Mouse (Mus musculus): ENCODE results near the gene Trmt1l. TPM values are rescaled to one million over a fixed set of nuclear protein-coding genes. Genes with fewer than 3 reads are reported as not detected.
"Not testable (repeated sequence)": the region's sequence is repeated elsewhere in the genome, so short reads cannot be mapped to it uniquely, and the experiment has no call there.

The Trmt1l gene
- polyA plus RNA-seq, 1 experiment from 2014 or later = 16.0 TPM

DNA sequence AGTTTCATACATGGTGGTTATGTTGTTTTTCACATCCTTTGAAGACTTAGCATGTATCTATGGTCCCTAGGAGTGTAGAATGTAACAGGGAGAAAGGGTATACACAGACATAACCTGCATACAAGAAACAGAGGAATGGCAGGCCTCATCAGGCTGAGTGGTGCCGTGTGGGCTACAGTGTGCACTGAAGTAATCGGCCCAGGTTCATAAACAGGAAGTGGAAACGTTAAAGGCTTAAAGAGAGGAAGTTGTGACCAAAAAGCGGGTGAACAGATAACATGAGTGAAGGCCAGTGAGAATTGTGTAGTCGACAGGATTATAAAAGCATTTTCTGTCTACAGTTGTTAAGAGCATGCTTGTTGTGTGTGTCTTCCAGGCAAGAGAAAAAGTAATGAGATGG lies 28.7 kb downstream of the Trmt1l start:
- no peak for ATAC-seq (ENCODE audit: insufficient read depth)
- H3K4me3 ChIP-seq (replicated peaks) = no peak overlapping the region
- WGBS (ENCODE audit: insufficient replicate concordance) = 23% methylated on average over 5 of the region's 5 CpGs
- peaks cover 63% of the 10 kb centered on the region for H3K36me3 ChIP-seq (replicated peaks)
- no peaks in the 10 kb centered on the region for H3K27me3 ChIP-seq
- H3K9ac ChIP-seq = no peak overlapping the region
- H3K4me2 ChIP-seq = no peak overlapping the region
- H3K9me3 ChIP-seq (replicated peaks) = no peaks in the 10 kb centered on the region
- no peaks in the 10 kb centered on the region for H3K4me1 ChIP-seq (replicated peaks)
- no peak overlapping the region for H3K27ac ChIP-seq (replicated peaks)

- whole genome bisulfite sequencing (ENCODE audit: insufficient replicate concordance) = 85% methylated on average over 9 of the region's 9 CpGs
Measured at GRCm38 (mm10) chr1:151461265-151461664, 32.9 kb downstream of the Trmt1l start.

GRCm38 (mm10) chr1:151464914-151465313 lies 36.6 kb downstream of the Trmt1l start:
- Histone ChIP-seq H3K4me2 (no peak overlapping the region), H3K4me1 (replicated peaks) (0 out of 2 replicates have a peak, but pooled peaks cover 3% of the 10 kb centered on the region), H3K27ac (replicated peaks) (no peak overlapping the region), H3K36me3 (replicated peaks) (peaks cover 15% of the 10 kb centered on the region), H3K27me3 (no peaks in the 10 kb centered on the region), H3K9me3 (replicated peaks) (no peaks in the 10 kb centered on the region), H3K9ac (no peak overlapping the region), H3K4me3 (replicated peaks) (no peak overlapping the region)
- no peak for ATAC-seq (ENCODE audit: insufficient read depth)
- WGBS (ENCODE audit: insufficient replicate concordance) = 53% methylated on average over 4 of the region's 4 CpGs

More at GRCm38 (mm10) chr1:151461265-151461664, 32.9 kb downstream of the Trmt1l start:
- Histone ChIP-seq H3K4me2 (no peak overlapping the region), H3K9me3 (replicated peaks) (no peaks in the 10 kb centered on the region), H3K36me3 (replicated peaks) (peaks cover 34% of the 10 kb centered on the region), H3K9ac (no peak overlapping the region), H3K27ac (replicated peaks) (no peak overlapping the region), H3K4me1 (replicated peaks) (no peaks in the 10 kb centered on the region), H3K27me3 (no peaks in the 10 kb centered on the region), H3K4me3 (replicated peaks) (no peak overlapping the region)
- no peak for ATAC-seq (ENCODE audit: insufficient read depth)

DNA sequence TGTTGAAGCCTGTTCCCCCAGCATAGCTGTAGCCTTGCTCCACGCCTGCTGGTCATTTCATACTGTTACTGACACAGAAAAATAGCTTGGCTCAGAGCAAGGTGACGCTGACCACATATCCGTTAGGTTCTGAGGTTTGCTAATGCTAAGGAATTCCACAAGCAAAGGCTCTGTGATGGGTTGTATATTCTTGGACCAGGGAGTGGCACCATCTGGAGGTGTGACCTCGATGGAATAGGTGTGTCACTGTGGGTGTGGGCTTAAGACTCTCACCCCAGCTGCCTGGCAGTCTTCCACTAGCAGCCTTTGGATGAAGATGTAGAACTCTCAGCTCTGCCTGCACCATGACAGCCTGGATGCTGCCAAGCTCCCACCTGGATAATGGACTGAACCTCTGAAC lies 38.2 kb downstream of the Trmt1l start:
- Histone ChIP-seq H3K27ac (replicated peaks) (no peak overlapping the region), H3K9ac (no peak overlapping the region), H3K4me2 (no peak overlapping the region), H3K27me3 (no peaks in the 10 kb centered on the region), H3K9me3 (replicated peaks) (no peaks in the 10 kb centered on the region), H3K4me3 (replicated peaks) (no peak overlapping the region), H3K36me3 (replicated peaks) (peaks cover 16% of the 10 kb centered on the region), H3K4me1 (replicated peaks) (0 out of 2 replicates have a peak, but pooled peaks cover 3% of the 10 kb centered on the region)
- WGBS (ENCODE audit: insufficient replicate concordance) = 66% methylated on average over 4 of the region's 4 CpGs
- ATAC-seq (ENCODE audit: insufficient read depth) = no peak

DNA sequence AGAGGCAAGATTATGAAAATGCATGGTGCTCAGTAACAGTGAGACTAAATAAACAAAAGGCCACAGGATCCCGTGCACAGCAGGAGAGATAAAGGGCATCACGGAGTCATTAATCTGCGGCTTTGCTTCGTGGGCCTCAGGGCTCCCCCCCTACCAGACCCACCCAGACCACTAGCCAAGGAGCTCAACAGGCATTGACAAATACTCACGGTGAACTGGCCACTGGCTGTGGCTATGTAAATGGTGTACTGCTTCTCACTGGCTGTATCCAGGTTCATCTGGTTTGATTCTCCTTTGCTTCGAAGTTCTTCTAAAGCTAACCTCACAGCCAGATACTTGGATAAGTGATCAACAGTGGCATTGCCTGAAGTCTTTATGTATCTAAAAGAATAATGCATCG lies 43.1 kb downstream of the Trmt1l start:
- WGBS (ENCODE audit: insufficient replicate concordance) = 75% methylated on average over 7 of the region's 7 CpGs
- H3K4me1 ChIP-seq (replicated peaks) = 0 out of 2 replicates have a peak, but pooled peaks cover 2% of the 10 kb centered on the region

DNA sequence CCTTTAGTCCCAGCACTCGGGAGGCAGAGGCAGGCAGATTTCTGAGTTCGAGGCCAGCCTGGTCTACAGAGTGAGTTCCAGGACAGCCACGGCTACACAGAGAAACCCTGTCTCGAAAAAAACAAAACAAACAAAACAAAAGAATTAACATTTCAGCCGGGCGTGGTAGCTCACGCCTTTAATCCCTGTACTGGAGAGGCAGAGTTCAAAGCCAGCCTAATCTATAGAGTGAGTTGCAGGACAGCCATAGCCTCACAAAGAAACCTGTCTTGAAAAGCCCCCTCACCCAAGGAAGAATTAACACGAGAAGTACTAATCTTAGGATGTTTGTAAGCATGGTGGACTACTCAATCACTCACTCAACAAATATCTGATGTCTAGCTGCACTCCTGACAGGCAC lies 44.0 kb downstream of the Trmt1l start:
- H3K4me2 ChIP-seq; H3K27ac ChIP-seq (replicated peaks); H3K4me1 ChIP-seq (replicated peaks); H3K9ac ChIP-seq; ATAC-seq (ENCODE audit: insufficient read depth); H3K9me3 ChIP-seq (replicated peaks); H3K27me3 ChIP-seq; H3K4me3 ChIP-seq (replicated peaks): not testable (repeated sequence)
- WGBS (ENCODE audit: insufficient replicate concordance) = 83% methylated on average over 8 of the region's 8 CpGs
- H3K36me3 ChIP-seq (replicated peaks) = peaks cover 62% of the 10 kb centered on the region

More for the DNA sequence above, 43.1 kb downstream of the Trmt1l start:
- H3K9me3 ChIP-seq (replicated peaks) = no peaks in the 10 kb centered on the region
- H3K27ac ChIP-seq (replicated peaks) = no peak overlapping the region
- no peak for ATAC-seq (ENCODE audit: insufficient read depth)
- peaks cover 56% of the 10 kb centered on the region for H3K36me3 ChIP-seq (replicated peaks)
- no peak overlapping the region for H3K4me2 ChIP-seq
- H3K9ac ChIP-seq = no peak overlapping the region
- no peaks in the 10 kb centered on the region for H3K27me3 ChIP-seq
- no peak overlapping the region for H3K4me3 ChIP-seq (replicated peaks)

GRCm38 (mm10) chr1:151482497-151482896 lies 54.2 kb downstream of the Trmt1l start:
- Histone ChIP-seq H3K4me3 (replicated peaks) (no peak overlapping the region), H3K27me3 (no peaks in the 10 kb centered on the region), H3K4me1 (replicated peaks) (peaks cover 22% of the 10 kb centered on the region), H3K9ac (no peak overlapping the region), H3K27ac (replicated peaks) (no peak overlapping the region), H3K4me2 (no peak overlapping the region), H3K9me3 (replicated peaks) (no peaks in the 10 kb centered on the region), H3K36me3 (replicated peaks) (0 out of 2 replicates have a peak, but pooled peaks cover 3% of the 10 kb centered on the region)
- no peak for ATAC-seq (ENCODE audit: insufficient read depth)
- 90% methylated on average over 1 of the region's 1 CpGs for WGBS (ENCODE audit: insufficient replicate concordance)

DNA sequence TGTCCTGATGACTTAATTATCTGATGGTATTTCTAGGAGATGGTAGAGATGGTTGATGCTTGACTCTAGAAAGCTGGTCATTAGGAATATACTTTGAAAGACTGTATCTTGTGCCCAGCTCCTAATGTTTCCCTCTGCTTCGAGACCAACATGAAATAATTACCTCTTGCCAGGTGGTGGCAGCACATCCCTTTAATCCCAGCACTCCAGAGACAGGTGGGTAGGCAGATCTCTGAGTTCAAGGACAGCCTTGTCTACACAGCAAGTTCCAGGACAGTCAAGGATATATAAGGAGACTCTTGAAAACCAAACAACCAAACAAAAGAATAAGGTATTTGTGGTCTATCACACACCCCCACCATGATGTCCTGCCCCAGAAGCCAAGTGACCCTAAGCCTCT lies 55.2 kb downstream of the Trmt1l start:
- Histone ChIP-seq H3K9ac (no peak overlapping the region), H3K4me1 (replicated peaks) (peaks cover 22% of the 10 kb centered on the region), H3K36me3 (replicated peaks) (0 out of 2 replicates have a peak, but pooled peaks cover 3% of the 10 kb centered on the region), H3K4me3 (replicated peaks) (no peak overlapping the region), H3K27me3 (no peaks in the 10 kb centered on the region), H3K27ac (replicated peaks) (no peak overlapping the region), H3K9me3 (replicated peaks) (no peaks in the 10 kb centered on the region), H3K4me2 (no peak overlapping the region)
- ATAC-seq (ENCODE audit: insufficient read depth) = no peak
- 32% methylated on average over 1 of the region's 1 CpGs for WGBS (ENCODE audit: insufficient replicate concordance)

DNA sequence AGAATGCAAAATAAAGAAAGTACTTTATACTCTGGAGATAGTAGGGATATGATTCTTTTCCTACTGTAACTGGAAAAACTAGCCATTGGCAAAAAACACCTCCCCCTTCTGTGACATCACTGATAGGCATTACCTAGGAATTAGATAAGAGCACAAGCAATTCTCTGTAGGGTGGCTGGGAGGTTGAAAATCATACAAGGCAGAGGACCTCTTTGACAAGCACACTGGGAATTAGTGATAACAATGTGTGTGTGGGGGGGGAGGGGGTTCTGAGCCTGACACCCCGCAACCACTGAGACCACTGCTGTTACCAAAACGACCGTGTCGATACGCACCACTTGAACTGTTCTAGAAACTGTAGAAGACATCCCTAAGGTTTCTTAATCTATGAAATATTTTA lies 56.4 kb downstream of the Trmt1l start:
- Histone ChIP-seq H3K4me2 (no peak overlapping the region), H3K9ac (no peak overlapping the region), H3K4me1 (replicated peaks) (peaks cover 27% of the 10 kb centered on the region), H3K36me3 (replicated peaks) (0 out of 2 replicates have a peak, but pooled peaks cover 3% of the 10 kb centered on the region), H3K27ac (replicated peaks) (no peak overlapping the region), H3K9me3 (replicated peaks) (no peaks in the 10 kb centered on the region), H3K27me3 (no peaks in the 10 kb centered on the region), H3K4me3 (replicated peaks) (no peak overlapping the region)
- 39% methylated on average over 5 of the region's 5 CpGs for WGBS (ENCODE audit: insufficient replicate concordance)
- ATAC-seq (ENCODE audit: insufficient read depth) = no peak

GRCm38 (mm10) chr1:151489806-151490205 lies 61.5 kb downstream of the Trmt1l start:
- Histone ChIP-seq H3K36me3 (replicated peaks) (no peaks in the 10 kb centered on the region), H3K4me3 (replicated peaks) (no peak overlapping the region), H3K9ac (no peak overlapping the region), H3K9me3 (replicated peaks) (no peaks in the 10 kb centered on the region), H3K27ac (replicated peaks) (no peak overlapping the region), H3K4me1 (replicated peaks) (peaks cover 46% of the 10 kb centered on the region), H3K27me3 (no peaks in the 10 kb centered on the region), H3K4me2 (no peak overlapping the region)
- WGBS (ENCODE audit: insufficient replicate concordance) = 60% methylated on average over 6 of the region's 6 CpGs
- no peak for ATAC-seq (ENCODE audit: insufficient read depth)

DNA sequence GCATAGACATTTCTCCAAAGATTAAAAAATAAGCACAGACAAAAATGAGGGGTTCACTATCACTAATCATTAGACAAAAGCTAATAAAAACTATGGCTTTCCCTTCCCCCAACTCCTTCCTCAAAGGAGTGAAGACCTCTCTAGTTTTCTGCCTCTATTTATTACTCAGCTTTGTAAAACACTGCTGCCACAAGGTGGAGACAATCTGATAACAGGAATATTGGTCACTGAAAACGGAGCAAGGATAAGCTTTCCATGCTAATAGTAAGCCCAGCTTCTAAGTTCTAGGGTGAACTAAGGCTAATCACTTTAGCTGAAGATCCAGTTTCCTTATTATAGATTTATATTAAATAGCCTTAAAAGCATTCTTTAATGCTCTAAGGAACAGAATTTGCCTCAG lies 64.1 kb downstream of the Trmt1l start:
- H3K36me3 ChIP-seq (replicated peaks) = no peaks in the 10 kb centered on the region
- H3K4me1 ChIP-seq (replicated peaks) = peaks cover 63% of the 10 kb centered on the region
- no peaks in the 10 kb centered on the region for H3K27me3 ChIP-seq
- H3K4me2 ChIP-seq = no peak overlapping the region
- H3K27ac ChIP-seq (replicated peaks) = no peak overlapping the region
- no peak overlapping the region for H3K9ac ChIP-seq
- no peak for ATAC-seq (ENCODE audit: insufficient read depth)
- H3K9me3 ChIP-seq (replicated peaks) = no peaks in the 10 kb centered on the region
- H3K4me3 ChIP-seq (replicated peaks) = no peak overlapping the region
- 22% methylated on average over 1 of the region's 1 CpGs for WGBS (ENCODE audit: insufficient replicate concordance)

DNA sequence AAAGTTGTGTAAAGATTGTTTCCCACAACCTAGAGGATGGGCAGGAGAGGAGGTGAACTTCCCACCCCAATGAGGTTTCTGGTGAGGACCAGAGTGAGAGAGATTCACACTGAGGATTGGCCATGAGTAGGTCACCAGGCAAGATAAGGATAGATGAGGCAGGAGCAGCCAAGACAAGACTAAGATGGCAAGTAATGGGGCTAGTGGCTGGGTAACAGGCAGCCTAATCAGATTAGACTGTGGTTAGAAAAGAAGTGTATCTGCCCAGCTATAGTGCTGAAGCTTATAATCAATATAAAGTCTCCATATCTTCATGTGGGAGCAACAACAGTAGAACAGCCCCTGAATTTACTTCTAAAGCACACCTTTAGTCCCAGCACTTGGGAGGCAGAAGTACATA lies 65.5 kb downstream of the Trmt1l start:
- Histone ChIP-seq H3K27ac (replicated peaks) (no peak overlapping the region), H3K4me3 (replicated peaks) (no peak overlapping the region), H3K4me2 (no peak overlapping the region), H3K36me3 (replicated peaks) (no peaks in the 10 kb centered on the region), H3K9me3 (replicated peaks) (no peaks in the 10 kb centered on the region), H3K9ac (no peak overlapping the region), H3K4me1 (replicated peaks) (peaks cover 70% of the 10 kb centered on the region), H3K27me3 (no peaks in the 10 kb centered on the region)
- no peak for ATAC-seq (ENCODE audit: insufficient read depth)
